Mouse (Mus musculus): ENCODE results near the gene Hs3st1. TPM values are rescaled to one million over a fixed set of nuclear protein-coding genes. Genes with fewer than 3 reads are reported as not detected.
A peak's percentile ranks its signal among the peaks of the same experiment; 100 is the strongest.

Hs3st1 gene
- polyA plus RNA-seq, 1 experiment from 2014 or later: 9.3 TPM

DNA sequence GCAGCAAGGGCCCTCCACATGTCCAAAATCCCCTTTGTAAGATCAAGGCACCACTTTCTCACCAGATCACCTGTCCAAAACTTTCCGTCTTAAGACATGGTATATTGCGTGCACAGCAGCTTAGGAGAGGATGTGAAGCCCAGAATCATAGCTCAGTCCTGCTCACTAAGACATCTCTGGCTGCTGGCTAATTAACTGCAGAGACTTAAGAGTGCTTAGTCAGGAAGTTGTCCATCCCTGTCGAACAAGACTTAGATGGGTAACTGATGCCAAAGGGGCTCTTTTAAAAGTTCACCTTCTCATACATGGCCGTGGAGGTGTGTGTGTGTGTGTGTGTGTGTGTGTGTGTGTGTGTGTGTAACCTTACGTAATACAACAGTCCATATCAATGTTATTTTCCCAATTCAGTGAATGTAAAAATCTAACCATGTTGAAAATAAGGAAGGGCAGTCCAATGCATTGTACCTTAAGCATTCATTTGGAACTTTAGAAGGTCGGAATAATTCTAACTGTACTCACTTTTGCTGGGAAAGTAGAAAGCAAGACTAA lies 113.0 kb downstream of the Hs3st1 start:
- ATAC-seq (ENCODE audit: insufficient number of reproducible peaks, insufficient read depth, low FRiP score, low read depth): no peak
- Histone ChIP-seq H3K9ac (ENCODE audit: low read length) (no peak overlapping the region), H3K36me3 (ENCODE audit: control insufficient read depth, insufficient read depth, low read length) (no peaks in the 10 kb centered on the region), H3K27me3 (ENCODE audit: control insufficient read depth, insufficient read depth, low read length) (peaks cover 9% of the 10 kb centered on the region; the same call in 1 of the 2 replicates), H3K4me3 (ENCODE audit: control insufficient read depth in 1 of 2, insufficient read depth in 1 of 2, low read depth in 1 of 2, low read length in 2 of 2) (no peak overlapping the region), H3K27ac (replicated peaks in 1 of 2; ENCODE audit: control insufficient read depth in 1 of 2, insufficient read depth in 1 of 2, low read depth in 2 of 2, low read length in 2 of 2) (no peak overlapping the region), H3K9me3 (ENCODE audit: control insufficient read depth, low read length) (no peaks in the 10 kb centered on the region), H3K4me1 (ENCODE audit: control insufficient read depth in 2 of 2, insufficient read depth in 2 of 2, low read length in 2 of 2) (peaks cover 10 to 12% of the 10 kb centered on the region in 2 experiments), H3K4me2 (ENCODE audit: low read length) (no peak overlapping the region)
- 68% methylated on average over 6 of the region's 6 CpGs for WGBS

DNA sequence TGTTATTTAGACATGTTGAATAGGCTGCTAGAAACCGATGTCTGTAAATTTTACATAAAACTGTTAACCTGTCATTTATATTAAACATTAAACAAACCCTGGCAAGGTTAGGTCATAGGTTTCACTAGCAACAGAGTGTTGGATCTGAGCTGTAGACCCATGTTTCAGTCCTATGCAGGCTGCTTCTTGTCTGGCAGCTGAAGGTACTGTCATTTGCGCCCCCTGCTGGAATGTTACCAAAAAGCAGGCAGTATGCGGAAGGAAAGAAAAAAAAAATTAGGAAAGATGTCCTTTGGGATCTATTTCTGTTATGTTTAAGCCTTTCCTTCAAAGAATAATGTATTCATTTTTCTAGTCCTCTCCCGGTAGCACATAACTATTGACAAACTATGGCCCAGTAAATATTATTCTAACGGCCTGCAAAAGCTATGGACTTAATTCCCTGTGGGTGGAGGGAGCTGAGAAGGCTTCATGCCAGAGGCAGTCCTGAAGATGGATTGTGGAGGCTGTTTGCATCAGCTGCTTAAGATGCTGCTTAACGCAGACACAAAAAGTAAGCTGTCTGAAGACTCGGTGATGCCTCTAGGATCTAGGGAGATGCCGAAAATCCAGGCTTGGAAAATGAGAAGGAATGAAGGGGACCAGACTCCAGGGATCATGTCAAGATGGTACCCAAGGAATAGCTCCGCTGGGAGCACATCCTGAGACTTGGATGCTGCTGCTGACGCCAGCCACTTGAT lies 115.7 kb downstream of the Hs3st1 start:
- ATAC-seq (ENCODE audit: insufficient number of reproducible peaks, insufficient read depth, low FRiP score, low read depth): no peak
- Histone ChIP-seq H3K27me3 (ENCODE audit: control insufficient read depth, insufficient read depth, low read length) (peaks cover 9% of the 10 kb centered on the region; the same call in 1 of the 2 replicates), H3K9ac (ENCODE audit: low read length) (no peak overlapping the region), H3K4me3 (ENCODE audit: control insufficient read depth in 1 of 2, insufficient read depth in 1 of 2, low read depth in 1 of 2, low read length in 2 of 2) (no peak overlapping the region), H3K4me1 (ENCODE audit: control insufficient read depth in 2 of 2, insufficient read depth in 2 of 2, low read length in 2 of 2) (peaks cover 10 to 13% of the 10 kb centered on the region in 2 experiments), H3K9me3 (ENCODE audit: control insufficient read depth, low read length) (no peaks in the 10 kb centered on the region), H3K27ac (replicated peaks in 1 of 2; ENCODE audit: control insufficient read depth in 1 of 2, insufficient read depth in 1 of 2, low read depth in 2 of 2, low read length in 2 of 2) (no peak overlapping the region), H3K36me3 (ENCODE audit: control insufficient read depth, insufficient read depth, low read length) (no peaks in the 10 kb centered on the region), H3K4me2 (ENCODE audit: low read length) (no peak overlapping the region)
- 46% methylated on average over 10 of the region's 10 CpGs for WGBS

DNA sequence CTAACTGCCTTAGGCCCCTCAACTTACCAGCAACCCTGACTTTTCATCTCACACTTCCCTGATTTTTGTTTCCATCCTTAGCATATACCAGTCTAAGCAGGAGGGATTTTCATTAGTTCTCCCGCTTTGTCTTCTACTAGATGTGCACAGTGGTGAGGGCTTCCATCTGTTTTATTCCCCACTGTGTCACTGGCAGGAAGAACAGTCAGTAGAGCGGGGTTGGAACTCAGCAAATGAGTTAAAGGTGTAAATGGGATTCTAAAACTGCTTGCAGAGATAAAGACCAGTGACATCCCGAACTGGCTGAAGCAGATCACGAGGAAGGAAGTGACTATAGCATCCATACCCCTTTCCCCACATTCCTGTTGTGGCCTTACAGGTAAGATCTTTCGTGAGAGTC lies 116.3 kb downstream of the Hs3st1 start:
- Histone ChIP-seq H3K4me3 (ENCODE audit: control insufficient read depth in 1 of 2, insufficient read depth in 1 of 2, low read depth in 1 of 2, low read length in 2 of 2) (no peak overlapping the region), H3K27me3 (ENCODE audit: control insufficient read depth, insufficient read depth, low read length) (peaks cover 9% of the 10 kb centered on the region; the same call in 1 of the 2 replicates), H3K27ac (replicated peaks in 1 of 2; ENCODE audit: control insufficient read depth in 1 of 2, insufficient read depth in 1 of 2, low read depth in 2 of 2, low read length in 2 of 2) (no peak overlapping the region), H3K4me2 (ENCODE audit: low read length) (no peak overlapping the region), H3K9me3 (ENCODE audit: control insufficient read depth, low read length) (no peaks in the 10 kb centered on the region), H3K9ac (ENCODE audit: low read length) (no peak overlapping the region), H3K4me1 (ENCODE audit: control insufficient read depth in 2 of 2, insufficient read depth in 2 of 2, low read length in 2 of 2) (peaks cover 10 to 13% of the 10 kb centered on the region in 2 experiments), H3K36me3 (ENCODE audit: control insufficient read depth, insufficient read depth, low read length) (no peaks in the 10 kb centered on the region)
- no peak for ATAC-seq (ENCODE audit: insufficient number of reproducible peaks, insufficient read depth, low FRiP score, low read depth)
- 61% methylated on average over 5 of the region's 5 CpGs for WGBS

DNA sequence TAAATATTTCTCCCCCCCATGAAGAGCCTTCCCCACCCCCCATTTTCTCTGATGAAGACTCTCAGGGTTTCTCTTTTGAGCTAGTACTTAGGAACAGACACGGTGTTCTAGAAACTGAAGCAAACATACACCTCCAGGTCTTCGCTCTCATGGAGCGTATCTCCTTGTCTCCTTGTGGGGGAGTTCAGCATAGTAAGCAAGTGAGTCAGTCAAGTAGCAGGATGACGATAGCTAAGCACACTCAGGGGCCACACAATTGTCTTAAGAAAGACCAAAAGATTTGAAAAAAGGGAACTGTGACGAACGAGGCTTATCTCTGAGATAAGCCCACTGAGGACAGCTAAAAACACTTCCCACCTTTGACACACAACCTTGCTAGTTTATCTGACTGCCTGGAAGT lies 117.4 kb downstream of the Hs3st1 start:
- H3K9ac ChIP-seq (ENCODE audit: low read length): no peak overlapping the region
- no peak for ATAC-seq (ENCODE audit: insufficient number of reproducible peaks, insufficient read depth, low FRiP score, low read depth)
- H3K4me3 ChIP-seq (ENCODE audit: control insufficient read depth in 1 of 2, insufficient read depth in 1 of 2, low read depth in 1 of 2, low read length in 2 of 2): no peak overlapping the region
- 22% methylated on average over 6 of the region's 6 CpGs for WGBS
- peaks cover 3 to 12% of the 10 kb centered on the region in 2 experiments for H3K4me1 ChIP-seq (ENCODE audit: control insufficient read depth in 2 of 2, insufficient read depth in 2 of 2, low read length in 2 of 2)
- H3K36me3 ChIP-seq (ENCODE audit: control insufficient read depth, insufficient read depth, low read length): no peaks in the 10 kb centered on the region
- peak overlapping the region; percentile 8; the same call in 1 of the 2 replicates for H3K4me2 ChIP-seq (ENCODE audit: low read length)
- H3K9me3 ChIP-seq (ENCODE audit: control insufficient read depth, low read length): no peaks in the 10 kb centered on the region
- no peak overlapping the region for H3K27ac ChIP-seq (replicated peaks in 1 of 2; ENCODE audit: control insufficient read depth in 1 of 2, insufficient read depth in 1 of 2, low read depth in 2 of 2, low read length in 2 of 2)
- peaks cover 4% of the 10 kb centered on the region; the same call in 1 of the 2 replicates for H3K27me3 ChIP-seq (ENCODE audit: control insufficient read depth, insufficient read depth, low read length)

DNA sequence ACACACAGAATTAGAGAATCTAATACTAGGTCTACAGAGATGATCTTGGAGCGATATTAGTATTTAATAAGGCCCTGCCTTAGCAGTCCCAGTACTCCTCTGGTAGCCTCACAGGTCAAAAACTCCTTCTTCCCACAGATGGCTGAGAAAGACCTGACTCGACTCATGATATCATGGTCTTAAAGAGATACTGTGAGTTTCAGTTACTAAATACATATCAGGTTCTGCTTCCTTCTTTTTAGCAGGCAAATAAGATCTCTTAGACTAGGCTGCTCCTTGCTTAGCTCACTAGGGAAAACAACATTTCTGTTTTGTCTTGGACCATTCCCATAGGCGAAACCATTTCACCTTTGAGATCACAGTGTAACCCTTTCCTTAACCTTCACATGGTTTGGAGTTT lies 119.2 kb downstream of the Hs3st1 start:
- Histone ChIP-seq H3K4me2 (ENCODE audit: low read length) (no peak overlapping the region), H3K4me1 (ENCODE audit: control insufficient read depth in 2 of 2, insufficient read depth in 2 of 2, low read length in 2 of 2) (peaks cover 3 to 10% of the 10 kb centered on the region in 2 experiments; a peak in 3 of 4 replicates), H3K36me3 (ENCODE audit: control insufficient read depth, insufficient read depth, low read length) (no peaks in the 10 kb centered on the region), H3K9me3 (ENCODE audit: control insufficient read depth, low read length) (no peaks in the 10 kb centered on the region), H3K4me3 (ENCODE audit: control insufficient read depth in 1 of 2, insufficient read depth in 1 of 2, low read depth in 1 of 2, low read length in 2 of 2) (no peak overlapping the region), H3K9ac (ENCODE audit: low read length) (no peak overlapping the region), H3K27me3 (ENCODE audit: control insufficient read depth, insufficient read depth, low read length) (no peaks in the 10 kb centered on the region), H3K27ac (replicated peaks in 1 of 2; ENCODE audit: control insufficient read depth in 1 of 2, insufficient read depth in 1 of 2, low read depth in 2 of 2, low read length in 2 of 2) (no peak overlapping the region)
- ATAC-seq (ENCODE audit: insufficient number of reproducible peaks, insufficient read depth, low FRiP score, low read depth): no peak
- 82% methylated on average over 3 of the region's 3 CpGs for WGBS

DNA sequence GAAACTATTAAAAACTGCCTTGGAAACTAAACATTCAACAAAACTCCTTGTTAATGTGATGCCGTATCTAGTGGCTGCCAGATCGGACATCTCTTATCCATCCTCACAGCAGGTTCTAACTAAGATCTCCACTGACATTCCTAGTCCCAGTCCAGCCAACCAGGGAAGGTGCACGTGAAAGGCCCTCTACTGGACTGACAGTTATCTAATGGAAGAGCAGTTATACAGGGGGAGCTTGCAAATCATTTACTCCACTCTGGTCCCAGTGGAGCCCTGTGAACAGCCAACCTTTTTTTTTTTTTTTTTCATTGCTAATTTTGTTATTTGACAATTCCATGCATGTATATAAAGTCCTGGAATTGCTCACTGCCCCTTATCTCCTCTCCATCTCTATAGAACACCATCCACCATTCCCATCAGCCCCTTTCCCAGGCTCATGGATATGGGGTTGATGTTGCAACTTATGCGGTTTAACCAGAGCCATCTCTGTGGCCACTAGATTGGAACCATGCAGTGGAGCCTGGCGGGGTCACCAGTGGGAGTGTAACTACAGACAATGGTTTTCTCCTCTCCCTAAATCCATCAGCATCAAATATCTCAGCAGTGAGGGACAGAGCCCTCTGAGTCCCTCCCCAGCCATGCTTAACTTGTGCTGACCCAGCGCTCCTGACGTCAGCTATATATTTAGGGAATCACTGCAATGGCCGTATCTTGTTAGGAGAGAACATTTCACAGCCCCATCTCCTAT lies 120.8 kb downstream of the Hs3st1 start:
- peaks cover 3 to 10% of the 10 kb centered on the region in 2 experiments; a peak in 3 of 4 replicates for H3K4me1 ChIP-seq (ENCODE audit: control insufficient read depth in 2 of 2, insufficient read depth in 2 of 2, low read length in 2 of 2)
- no peaks in the 10 kb centered on the region for H3K36me3 ChIP-seq (ENCODE audit: control insufficient read depth, insufficient read depth, low read length)
- no peak for ATAC-seq (ENCODE audit: insufficient number of reproducible peaks, insufficient read depth, low FRiP score, low read depth)
- H3K4me2 ChIP-seq (ENCODE audit: low read length): no peak overlapping the region
- H3K27me3 ChIP-seq (ENCODE audit: control insufficient read depth, insufficient read depth, low read length): no peaks in the 10 kb centered on the region
- H3K9me3 ChIP-seq (ENCODE audit: control insufficient read depth, low read length): no peaks in the 10 kb centered on the region
- 83% methylated on average over 8 of the region's 8 CpGs for WGBS
- no peak overlapping the region for H3K9ac ChIP-seq (ENCODE audit: low read length)
- no peak overlapping the region for H3K4me3 ChIP-seq (ENCODE audit: control insufficient read depth in 1 of 2, insufficient read depth in 1 of 2, low read depth in 1 of 2, low read length in 2 of 2)
- no peak overlapping the region for H3K27ac ChIP-seq (replicated peaks in 1 of 2; ENCODE audit: control insufficient read depth in 1 of 2, insufficient read depth in 1 of 2, low read depth in 2 of 2, low read length in 2 of 2)

DNA sequence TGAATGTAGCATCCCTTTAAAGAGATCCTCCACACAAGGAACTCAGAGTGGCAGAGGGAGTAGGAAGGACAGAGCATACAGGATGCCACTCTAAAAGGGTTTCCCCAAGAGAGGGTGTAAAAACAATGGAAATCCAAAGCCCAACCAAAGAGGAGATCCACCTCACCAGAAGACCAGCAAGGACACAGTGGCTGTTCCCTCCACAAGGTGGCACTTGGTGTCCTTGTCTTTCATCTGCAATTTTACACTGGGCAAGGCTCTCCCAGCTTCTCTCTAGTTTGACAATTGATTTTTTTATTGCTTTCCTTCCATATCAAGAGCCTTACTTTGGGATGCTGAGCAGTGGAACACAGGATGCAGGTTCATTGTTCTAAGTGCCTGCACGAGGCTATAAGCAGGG lies 122.1 kb downstream of the Hs3st1 start:
- WGBS: 63% methylated on average over 1 of the region's 1 CpGs
- no peak for ATAC-seq (ENCODE audit: insufficient number of reproducible peaks, insufficient read depth, low FRiP score, low read depth)
- H3K4me2 ChIP-seq (ENCODE audit: low read length): no peak overlapping the region
- H3K27me3 ChIP-seq (ENCODE audit: control insufficient read depth, insufficient read depth, low read length): no peaks in the 10 kb centered on the region
- no peak overlapping the region for H3K4me3 ChIP-seq (ENCODE audit: control insufficient read depth in 1 of 2, insufficient read depth in 1 of 2, low read depth in 1 of 2, low read length in 2 of 2)
- H3K9me3 ChIP-seq (ENCODE audit: control insufficient read depth, low read length): no peaks in the 10 kb centered on the region
- no peak overlapping the region for H3K27ac ChIP-seq (replicated peaks in 1 of 2; ENCODE audit: control insufficient read depth in 1 of 2, insufficient read depth in 1 of 2, low read depth in 2 of 2, low read length in 2 of 2)
- no peak overlapping the region for H3K9ac ChIP-seq (ENCODE audit: low read length)
- H3K4me1 ChIP-seq (ENCODE audit: control insufficient read depth in 2 of 2, insufficient read depth in 2 of 2, low read length in 2 of 2): peaks cover 3 to 10% of the 10 kb centered on the region in 2 experiments; a peak in 3 of 4 replicates
- H3K36me3 ChIP-seq (ENCODE audit: control insufficient read depth, insufficient read depth, low read length): no peaks in the 10 kb centered on the region

Data from heart, embryonic 14.5 days (tissue).